Mouse (Mus musculus): ENCODE measurements around the gene Apof.
A peak's percentile ranks its signal among the peaks of the same experiment; 100 is the strongest.

Apof gene

GRCm38 (mm10) chr10:128268371-128268770, at the start of gene Apof:
TSS of gene Apof (plus strand) at chr10:128268671.
- no peak for ATAC-seq (ENCODE audit: insufficient number of reproducible peaks, low FRiP score, low TSS enrichment)

DNA sequence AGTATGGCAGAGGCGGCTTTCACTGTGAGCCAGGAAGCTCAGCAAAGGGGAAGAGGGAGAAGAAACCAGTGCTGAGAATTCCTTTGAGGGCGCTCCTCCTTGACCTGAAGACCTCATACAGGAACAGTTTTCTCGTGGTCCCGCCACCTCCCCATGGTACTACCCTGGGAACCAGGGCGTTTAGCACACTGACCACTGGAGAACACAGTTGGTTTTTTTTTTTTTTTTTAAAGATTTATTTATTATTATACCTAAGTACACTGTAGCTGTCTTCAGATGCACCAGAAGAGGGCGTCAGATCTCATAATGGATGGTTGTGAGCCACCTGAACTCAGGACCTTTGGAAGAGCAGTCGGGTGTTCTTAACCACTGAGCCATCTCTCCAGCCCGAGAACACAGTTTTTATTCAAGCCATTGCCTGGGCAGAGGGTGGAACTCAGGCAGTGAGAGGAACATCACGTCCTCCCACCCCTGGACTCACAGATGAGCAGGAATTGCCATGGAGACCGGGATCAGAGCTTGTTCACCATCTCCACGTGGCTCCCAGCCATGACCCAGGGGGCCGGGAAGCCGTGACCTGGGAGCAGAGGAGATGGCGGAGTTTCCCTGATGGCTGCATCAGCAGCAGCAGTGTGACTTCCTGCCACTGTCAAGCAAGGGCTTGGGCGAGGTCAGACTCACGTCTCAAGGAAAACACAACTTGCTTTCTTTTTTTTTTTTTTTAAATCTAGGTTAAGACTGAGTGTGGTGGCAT, 46.8 kb upstream of the Apof start:
- no peak for ATAC-seq (ENCODE audit: insufficient number of reproducible peaks, low FRiP score, low TSS enrichment)

DNA sequence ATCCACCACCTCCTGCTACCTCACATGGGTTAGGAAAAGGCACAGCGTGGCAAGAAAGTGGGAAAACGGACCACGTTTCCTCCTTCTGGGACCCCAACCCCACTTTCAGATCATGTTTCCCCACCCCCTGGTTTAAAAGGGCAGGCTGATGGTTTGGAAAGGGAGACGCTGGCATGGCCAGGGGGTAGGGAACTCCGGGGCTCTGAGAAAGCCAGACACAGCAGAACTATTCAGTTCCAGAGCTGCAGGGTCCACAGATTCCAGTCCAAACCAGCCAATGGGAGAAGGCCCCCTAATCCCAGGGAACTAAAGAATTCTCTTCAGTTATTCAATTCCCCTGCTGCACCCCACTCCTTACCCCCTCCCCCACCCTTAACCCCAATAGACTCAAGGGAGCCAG, 43.4 kb upstream of the Apof start:
- ATAC-seq (ENCODE audit: insufficient number of reproducible peaks, low FRiP score, low TSS enrichment): no peak

DNA sequence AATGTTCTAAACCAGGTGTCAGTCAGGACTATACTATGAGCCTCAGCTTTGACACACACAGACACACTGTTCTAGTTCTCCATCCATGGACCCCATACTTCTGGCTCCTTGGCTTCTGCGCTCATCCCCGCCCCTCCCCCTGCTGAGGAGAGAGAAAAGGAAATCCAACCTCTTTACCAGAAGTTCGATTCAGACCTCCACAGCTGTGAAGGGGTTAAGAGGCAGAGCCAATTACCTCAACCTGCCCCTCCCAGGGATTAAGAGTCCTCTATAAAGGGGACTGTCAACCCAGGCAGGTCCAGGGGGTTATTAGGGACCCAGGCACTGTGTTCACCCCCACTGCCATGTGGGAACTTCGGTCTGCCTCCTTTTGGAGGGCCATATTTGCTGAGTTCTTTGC, 42.9 kb upstream of the Apof start, which contains the start of gene Mip:
Mip (plus strand) TSS at position 301 of the 400 bp plus-strand sequence.
- ATAC-seq (ENCODE audit: insufficient number of reproducible peaks, low FRiP score, low TSS enrichment): no peak

GRCm38 (mm10) chr10:128227592-128227991, 40.9 kb upstream of the Apof start:
- ATAC-seq (ENCODE audit: insufficient number of reproducible peaks, low FRiP score, low TSS enrichment): no peak

- no peak for ATAC-seq (ENCODE audit: insufficient number of reproducible peaks, low FRiP score, low TSS enrichment)
Observed at GRCm38 (mm10) chr10:128228009-128228408, 40.5 kb upstream of the Apof start.

GRCm38 (mm10) chr10:128230582-128230981, 37.9 kb upstream of the Apof start:
- ATAC-seq (ENCODE audit: insufficient number of reproducible peaks, low FRiP score, low TSS enrichment): no peak

DNA sequence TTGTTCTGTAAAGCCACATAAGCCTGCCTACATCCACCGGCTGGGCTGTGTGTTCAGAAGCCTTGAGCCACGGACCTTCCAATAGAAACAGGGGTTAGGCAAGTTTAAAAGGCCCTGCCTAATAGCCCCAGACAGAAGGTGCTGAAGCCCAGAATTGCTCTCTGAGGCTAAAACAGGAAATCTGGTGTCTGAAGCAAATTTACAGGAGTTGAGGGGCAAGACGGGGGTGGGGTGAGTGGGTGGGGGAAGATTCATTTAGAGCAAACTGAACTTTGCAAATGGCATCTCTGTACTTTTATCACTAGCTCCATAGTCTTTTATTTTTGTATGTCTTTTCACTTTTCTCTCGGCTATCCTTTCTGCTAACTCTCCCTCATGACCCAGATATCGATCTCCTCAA, 37.3 kb upstream of the Apof start:
- no peak for ATAC-seq (ENCODE audit: insufficient number of reproducible peaks, low FRiP score, low TSS enrichment)

DNA sequence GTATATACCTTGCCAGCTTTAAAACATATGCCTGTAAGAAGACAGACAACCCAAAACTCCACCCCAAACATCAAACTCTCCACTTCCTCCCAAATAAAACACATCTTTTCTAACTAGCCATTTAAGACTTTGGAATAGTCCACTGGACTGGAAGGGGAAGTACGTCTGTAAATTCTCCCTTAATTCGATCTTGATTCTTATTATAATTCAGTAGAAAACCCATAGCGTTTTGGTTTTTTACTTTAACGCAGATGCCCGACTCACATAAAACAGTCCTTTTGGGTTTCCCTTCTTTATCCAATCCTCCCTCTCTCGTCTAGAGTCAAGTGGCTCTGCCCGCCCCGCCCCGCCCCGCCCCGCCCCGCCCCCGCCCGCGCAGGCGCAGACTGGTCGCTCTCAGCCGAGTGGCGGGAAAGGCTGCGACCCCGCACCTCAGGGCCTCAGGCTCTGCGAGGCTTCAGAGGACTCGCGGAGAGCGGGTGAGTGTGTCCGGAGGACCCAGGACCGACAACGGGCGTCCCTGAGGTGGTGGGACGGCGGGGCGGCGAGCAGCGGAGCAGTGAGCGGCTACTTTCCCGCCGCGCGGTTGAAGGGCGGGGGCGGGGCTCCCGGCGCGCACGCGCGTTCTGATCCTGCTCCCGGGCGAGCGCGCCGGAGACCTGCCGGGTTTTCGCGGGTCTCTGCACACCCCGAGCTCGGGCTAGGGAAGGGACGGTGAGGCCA, 36.6 kb upstream of the Apof start, which contains the start of gene Timeless:
Timeless (plus strand) TSS at position 369 of the 723 bp plus-strand sequence.
- ATAC-seq (ENCODE audit: insufficient number of reproducible peaks, low FRiP score, low TSS enrichment): peak; percentile 83

GRCm38 (mm10) chr10:128232420-128232985, 36.0 kb upstream of the Apof start:
- ATAC-seq (ENCODE audit: insufficient number of reproducible peaks, low FRiP score, low TSS enrichment): peak; percentile 76

DNA sequence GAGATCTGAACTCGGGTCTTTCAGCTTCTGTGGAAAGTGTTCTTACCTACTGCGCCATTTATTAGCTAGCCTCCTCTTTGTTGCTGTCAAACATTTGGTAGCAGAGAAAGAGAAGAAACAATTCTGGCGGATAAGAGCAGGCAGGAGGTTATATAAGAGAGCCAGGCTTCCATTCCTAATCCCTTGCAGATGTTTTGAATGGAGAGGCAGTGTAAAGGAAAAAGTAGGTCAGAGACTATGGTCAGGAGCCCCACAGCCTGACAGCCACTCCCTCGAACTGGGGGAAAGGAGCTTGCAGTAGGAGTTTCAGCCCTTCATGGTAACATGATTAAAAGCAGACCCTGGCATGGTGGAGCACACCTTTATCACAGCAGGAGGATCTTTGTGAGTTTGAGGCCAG, 32.1 kb upstream of the Apof start:
- no peak for ATAC-seq (ENCODE audit: insufficient number of reproducible peaks, low FRiP score, low TSS enrichment)

- no peak for ATAC-seq (ENCODE audit: insufficient number of reproducible peaks, low FRiP score, low TSS enrichment)
Observed at GRCm38 (mm10) chr10:128237807-128238480, 30.5 kb upstream of the Apof start.

DNA sequence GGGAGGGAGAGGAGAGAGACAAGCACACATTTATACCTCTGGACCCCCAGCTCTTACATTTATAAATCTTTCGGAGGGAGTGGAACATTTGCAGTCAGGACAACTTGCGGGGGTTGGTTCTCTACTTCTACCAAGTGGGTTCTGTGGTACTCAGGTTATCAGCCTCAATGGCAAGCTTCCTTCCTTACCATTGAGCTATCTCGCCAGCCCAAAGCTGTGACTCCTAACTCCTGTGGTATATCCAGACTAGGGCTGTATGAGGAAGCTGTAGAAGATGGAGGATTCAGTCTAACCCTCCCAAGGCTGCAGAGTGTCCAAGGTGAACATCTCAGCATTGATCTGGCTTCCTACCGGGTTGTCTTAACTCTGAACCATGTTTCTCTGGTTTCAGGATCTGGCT, 29.3 kb upstream of the Apof start:
- no peak for ATAC-seq (ENCODE audit: insufficient number of reproducible peaks, low FRiP score, low TSS enrichment)

GRCm38 (mm10) chr10:128240131-128240530, 28.3 kb upstream of the Apof start:
- no peak for ATAC-seq (ENCODE audit: insufficient number of reproducible peaks, low FRiP score, low TSS enrichment)

DNA sequence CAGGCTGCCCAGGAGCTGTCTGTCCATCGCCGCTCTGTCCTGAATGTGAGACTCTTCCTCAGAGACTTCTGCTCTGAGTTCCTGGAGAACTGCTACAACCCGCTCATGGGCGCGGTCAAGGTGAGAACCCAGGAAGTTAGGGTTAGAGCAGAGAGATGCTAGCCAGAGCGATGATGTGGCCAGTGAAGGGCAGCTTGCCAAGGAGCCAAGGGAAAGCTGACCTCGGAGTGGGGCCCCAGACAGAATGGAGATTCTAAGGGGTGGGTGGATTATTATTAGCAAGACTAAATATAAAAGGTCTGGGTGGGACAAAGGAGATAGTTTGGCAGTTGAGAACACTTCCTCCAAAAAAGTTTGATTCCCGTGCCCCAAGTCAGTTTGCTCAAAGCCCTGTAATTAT, 25.2 kb upstream of the Apof start:
- no peak for ATAC-seq (ENCODE audit: insufficient number of reproducible peaks, low FRiP score, low TSS enrichment)

DNA sequence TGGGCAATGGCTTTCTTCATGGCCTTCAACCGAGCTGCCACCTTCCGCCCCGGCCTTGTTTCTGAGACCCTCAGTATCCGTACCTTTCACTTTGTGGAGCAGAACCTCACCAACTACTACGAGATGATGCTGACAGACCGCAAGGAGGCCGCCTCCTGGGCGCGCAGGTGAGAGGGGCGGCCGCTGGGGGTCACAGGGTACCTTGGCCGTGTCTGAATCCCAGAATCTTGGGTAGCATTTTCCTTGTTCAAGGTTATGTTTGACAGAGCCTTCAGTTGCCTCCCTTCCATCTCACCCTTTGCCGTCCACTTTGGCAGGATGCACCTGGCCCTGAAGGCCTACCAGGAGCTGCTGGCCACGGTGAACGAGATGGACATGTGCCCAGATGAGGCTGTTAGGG, 24.4 kb upstream of the Apof start:
- ATAC-seq (ENCODE audit: insufficient number of reproducible peaks, low FRiP score, low TSS enrichment): no peak

- no peak for ATAC-seq (ENCODE audit: insufficient number of reproducible peaks, low FRiP score, low TSS enrichment)
Observed at GRCm38 (mm10) chr10:128247020-128247732, 21.3 kb upstream of the Apof start.

- ATAC-seq (ENCODE audit: insufficient number of reproducible peaks, low FRiP score, low TSS enrichment): no peak
Observed at GRCm38 (mm10) chr10:128250565-128250964, 17.9 kb upstream of the Apof start.

GRCm38 (mm10) chr10:128253677-128254255, 14.7 kb upstream of the Apof start, which contains the start of gene Apon:
TSS of gene Apon (plus strand) at chr10:128254096.
- ATAC-seq (ENCODE audit: insufficient number of reproducible peaks, low FRiP score, low TSS enrichment): no peak

DNA sequence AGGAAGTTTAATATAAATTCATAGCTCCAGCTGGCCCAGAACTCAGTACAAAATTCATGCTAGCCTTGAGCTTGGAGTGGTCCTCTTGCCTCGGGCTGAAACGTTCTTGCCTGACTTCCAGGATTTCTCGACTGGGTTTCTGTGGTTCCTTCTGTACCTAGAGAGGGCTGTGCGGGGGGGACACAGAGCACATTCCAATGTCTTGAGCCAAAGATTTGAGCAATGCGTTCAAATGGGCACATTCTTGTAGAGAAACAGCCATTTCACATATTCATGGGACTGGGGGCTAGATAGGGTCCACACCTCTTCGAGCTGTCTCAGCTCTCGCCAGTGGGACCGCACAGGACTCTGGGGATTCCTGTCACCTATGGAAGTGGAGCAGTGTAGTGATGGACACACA, 12.5 kb upstream of the Apof start:
- ATAC-seq (ENCODE audit: insufficient number of reproducible peaks, low FRiP score, low TSS enrichment): no peak

All from cerebellum, adult (tissue).